19 mouse cellular contexts compared by ENCODE assay signal in genomic region chr2:123103530-123103929, GRCm38 (mm10).
"Had no signal": no experiment of that assay in that cellular context is flagged by ENCODE, and none has a peak within 500 bp of the region (broad histone marks: within the 10 kb centered on the region; RNA-seq: fewer than 3 reads in every experiment).

No protein-coding gene starts in this region.

- H3K9me3 ChIP-seq: liver, embryonic 13.5 days; liver, embryonic 15.5 days; lung, embryonic 15.5 days; megakaryocyte, embryonic 14.5 days; midbrain, embryonic 12.5 days; neural tube, embryonic 13.5 days; stomach, embryonic 15.5 days had no signal

- DNase-seq: liver, embryonic 13.5 days; liver, postnatal 0 days; lung, adult 2 months; lung, postnatal 14 days; lung, postnatal 36 days; right cerebral cortex, postnatal 14 days; thymus, adult 2 months; thymus, postnatal 25 days; thymus, postnatal 4 days had no signal

- H3K4me3 ChIP-seq: liver, embryonic 13.5 days; liver, embryonic 15.5 days; lung, embryonic 15.5 days; megakaryocyte, embryonic 14.5 days; midbrain, embryonic 12.5 days; neural tube, embryonic 13.5 days; stomach, embryonic 15.5 days had no signal

- H3K4me1 ChIP-seq: liver, embryonic 13.5 days; liver, embryonic 15.5 days; lung, embryonic 15.5 days; megakaryocyte, embryonic 14.5 days; midbrain, embryonic 12.5 days; neural tube, embryonic 13.5 days; stomach, embryonic 15.5 days had no signal

- H3K36me3 ChIP-seq: liver, embryonic 13.5 days; liver, embryonic 15.5 days; lung, embryonic 15.5 days; midbrain, embryonic 12.5 days; neural tube, embryonic 13.5 days; stomach, embryonic 15.5 days had no signal

- H3K27ac ChIP-seq: liver, embryonic 13.5 days; liver, embryonic 15.5 days; lung, embryonic 15.5 days; macrophage; midbrain, embryonic 12.5 days; neural tube, embryonic 13.5 days; stomach, embryonic 15.5 days; stomach, postnatal 0 days had no signal

- ATAC-seq: liver, postnatal 0 days; lung, postnatal 0 days had no signal

- H3K27me3 ChIP-seq: liver, embryonic 13.5 days; liver, embryonic 15.5 days; lung, embryonic 15.5 days; megakaryocyte, embryonic 14.5 days; midbrain, embryonic 12.5 days; neural tube, embryonic 13.5 days; stomach, embryonic 15.5 days had no signal

- H3K9ac ChIP-seq: liver, embryonic 13.5 days; liver, embryonic 15.5 days; liver, postnatal 0 days; lung, embryonic 15.5 days; midbrain, embryonic 12.5 days; neural tube, embryonic 13.5 days; stomach, embryonic 15.5 days had no signal

- H3K4me2 ChIP-seq: liver, embryonic 11.5 days; liver, embryonic 13.5 days; liver, embryonic 15.5 days; lung, embryonic 15.5 days; midbrain, embryonic 12.5 days; neural tube, embryonic 13.5 days; stomach, embryonic 15.5 days had no signal
